Mouse (Mus musculus): ENCODE measurements around the gene Dab1. TPM values are rescaled to one million over a fixed set of nuclear protein-coding genes. Genes with fewer than 3 reads are reported as not detected.

The Dab1 gene
- polyA plus RNA-seq, 1 experiment from 2014 or later, result 20.6 TPM

- no peak overlapping the region for H3K9ac ChIP-seq (replicated peaks; ENCODE audit: low read length)
- no peak overlapping the region for H3K4me3 ChIP-seq (ENCODE audit: low read length)
- H3K4me1 ChIP-seq (ENCODE audit: insufficient read depth, low read length), result peaks cover 12% of the 10 kb centered on the region; the same call in 1 of the 2 replicates
- ATAC-seq (ENCODE audit: low FRiP score, low TSS enrichment), result no peak
- H3K27ac ChIP-seq (ENCODE audit: low read length), result no peak overlapping the region
- no peaks in the 10 kb centered on the region for H3K9me3 ChIP-seq (ENCODE audit: low read length)
- no peaks in the 10 kb centered on the region for H3K36me3 ChIP-seq (ENCODE audit: insufficient read depth, low read length)
- 66% methylated on average over 2 of the region's 2 CpGs for WGBS
- H3K27me3 ChIP-seq (ENCODE audit: insufficient read depth, low read length), result no peaks in the 10 kb centered on the region
- H3K4me2 ChIP-seq (replicated peaks; ENCODE audit: low read depth, low read length), result no peak overlapping the region
Observed at GRCm38 (mm10) chr4:104043441-104043840, 424.3 kb downstream of the Dab1 start.

- no peak overlapping the region for H3K27ac ChIP-seq (ENCODE audit: low read length)
- H3K4me3 ChIP-seq (ENCODE audit: low read length), result no peak overlapping the region
- H3K9me3 ChIP-seq (ENCODE audit: low read length), result no peaks in the 10 kb centered on the region
- no peak for ATAC-seq (ENCODE audit: low FRiP score, low TSS enrichment)
- no peaks in the 10 kb centered on the region for H3K27me3 ChIP-seq (ENCODE audit: insufficient read depth, low read length)
- 16% methylated on average over 3 of the region's 3 CpGs for WGBS
- H3K36me3 ChIP-seq (ENCODE audit: insufficient read depth, low read length), result no peaks in the 10 kb centered on the region
- no peak overlapping the region for H3K4me2 ChIP-seq (replicated peaks; ENCODE audit: low read depth, low read length)
- H3K4me1 ChIP-seq (ENCODE audit: insufficient read depth, low read length), result peaks cover 12% of the 10 kb centered on the region; the same call in 1 of the 2 replicates
- H3K9ac ChIP-seq (replicated peaks; ENCODE audit: low read length), result no peak overlapping the region
Observed at GRCm38 (mm10) chr4:104044634-104045033, 425.5 kb downstream of the Dab1 start.

- no peaks in the 10 kb centered on the region for H3K27me3 ChIP-seq (ENCODE audit: insufficient read depth, low read length)
- H3K36me3 ChIP-seq (ENCODE audit: insufficient read depth, low read length), result no peaks in the 10 kb centered on the region
- no peak overlapping the region for H3K4me3 ChIP-seq (ENCODE audit: low read length)
- H3K9me3 ChIP-seq (ENCODE audit: low read length), result no peaks in the 10 kb centered on the region
- 20% methylated on average over 7 of the region's 7 CpGs for WGBS
- peaks cover 12% of the 10 kb centered on the region; the same call in 1 of the 2 replicates for H3K4me1 ChIP-seq (ENCODE audit: insufficient read depth, low read length)
- peak overlapping the region; percentile 74 for H3K27ac ChIP-seq (ENCODE audit: low read length)
- no peak overlapping the region for H3K9ac ChIP-seq (replicated peaks; ENCODE audit: low read length)
- ATAC-seq (ENCODE audit: low FRiP score, low TSS enrichment), result peak; percentile 88
- H3K4me2 ChIP-seq (replicated peaks; ENCODE audit: low read depth, low read length), result peak overlapping the region; percentile 30
Observed at GRCm38 (mm10) chr4:104047966-104048804, 429.0 kb downstream of the Dab1 start.

- Histone ChIP-seq H3K4me2 (replicated peaks; ENCODE audit: low read depth, low read length) (no peak overlapping the region), H3K4me1 (ENCODE audit: insufficient read depth, low read length) (peaks cover 3% of the 10 kb centered on the region; the same call in 1 of the 2 replicates), H3K9me3 (ENCODE audit: low read length) (no peaks in the 10 kb centered on the region), H3K27ac (ENCODE audit: low read length) (no peak overlapping the region), H3K36me3 (ENCODE audit: insufficient read depth, low read length) (no peaks in the 10 kb centered on the region), H3K9ac (replicated peaks; ENCODE audit: low read length) (no peak overlapping the region), H3K4me3 (ENCODE audit: low read length) (no peak overlapping the region), H3K27me3 (ENCODE audit: insufficient read depth, low read length) (no peaks in the 10 kb centered on the region)
- ATAC-seq (ENCODE audit: low FRiP score, low TSS enrichment), result no peak
Observed at GRCm38 (mm10) chr4:104057116-104057515, 438.0 kb downstream of the Dab1 start.

- peak; percentile 94 for ATAC-seq (ENCODE audit: low FRiP score, low TSS enrichment)
Observed at GRCm38 (mm10) chr4:104059569-104059968, 440.4 kb downstream of the Dab1 start.

GRCm38 (mm10) chr4:104062356-104062755 lies 443.2 kb downstream of the Dab1 start:
- Histone ChIP-seq H3K4me2 (replicated peaks; ENCODE audit: low read depth, low read length) (no peak overlapping the region), H3K9me3 (ENCODE audit: low read length) (no peaks in the 10 kb centered on the region), H3K27me3 (ENCODE audit: insufficient read depth, low read length) (no peaks in the 10 kb centered on the region), H3K4me3 (ENCODE audit: low read length) (no peak overlapping the region), H3K27ac (ENCODE audit: low read length) (no peak overlapping the region), H3K36me3 (ENCODE audit: insufficient read depth, low read length) (no peaks in the 10 kb centered on the region), H3K9ac (replicated peaks; ENCODE audit: low read length) (no peak overlapping the region), H3K4me1 (ENCODE audit: insufficient read depth, low read length) (peaks cover 15% of the 10 kb centered on the region)
- ATAC-seq (ENCODE audit: low FRiP score, low TSS enrichment), result no peak
- WGBS, result 93% methylated on average over 4 of the region's 4 CpGs

More at GRCm38 (mm10) chr4:104059569-104059968, 440.4 kb downstream of the Dab1 start:
- Histone ChIP-seq H3K27me3 (ENCODE audit: insufficient read depth, low read length) (no peaks in the 10 kb centered on the region), H3K27ac (ENCODE audit: low read length) (peak overlapping the region; percentile 52), H3K4me2 (replicated peaks; ENCODE audit: low read depth, low read length) (no peak overlapping the region), H3K9me3 (ENCODE audit: low read length) (no peaks in the 10 kb centered on the region), H3K9ac (replicated peaks; ENCODE audit: low read length) (no peak overlapping the region), H3K4me3 (ENCODE audit: low read length) (no peak overlapping the region), H3K36me3 (ENCODE audit: insufficient read depth, low read length) (no peaks in the 10 kb centered on the region), H3K4me1 (ENCODE audit: insufficient read depth, low read length) (peaks cover 7% of the 10 kb centered on the region; the same call in 1 of the 2 replicates)
- WGBS, result 34% methylated on average over 4 of the region's 4 CpGs

- Histone ChIP-seq H3K9me3 (ENCODE audit: low read length) (no peaks in the 10 kb centered on the region), H3K27ac (ENCODE audit: low read length) (peak overlapping the region; percentile 2; the same call in 1 of the 2 replicates), H3K4me3 (ENCODE audit: low read length) (no peak overlapping the region), H3K27me3 (ENCODE audit: insufficient read depth, low read length) (no peaks in the 10 kb centered on the region), H3K4me2 (replicated peaks; ENCODE audit: low read depth, low read length) (no peak overlapping the region), H3K4me1 (ENCODE audit: insufficient read depth, low read length) (peaks cover 18% of the 10 kb centered on the region), H3K36me3 (ENCODE audit: insufficient read depth, low read length) (no peaks in the 10 kb centered on the region), H3K9ac (replicated peaks; ENCODE audit: low read length) (no peak overlapping the region)
- no peak for ATAC-seq (ENCODE audit: low FRiP score, low TSS enrichment)
- 61% methylated on average over 5 of the region's 5 CpGs for WGBS
Observed at GRCm38 (mm10) chr4:104066901-104067300, 447.7 kb downstream of the Dab1 start.

- Histone ChIP-seq H3K27me3 (ENCODE audit: insufficient read depth, low read length) (no peaks in the 10 kb centered on the region), H3K36me3 (ENCODE audit: insufficient read depth, low read length) (no peaks in the 10 kb centered on the region), H3K27ac (ENCODE audit: low read length) (peak overlapping the region; percentile 85), H3K4me3 (ENCODE audit: low read length) (no peak overlapping the region), H3K4me1 (ENCODE audit: insufficient read depth, low read length) (peaks cover 18% of the 10 kb centered on the region), H3K4me2 (replicated peaks; ENCODE audit: low read depth, low read length) (no peak overlapping the region), H3K9ac (replicated peaks; ENCODE audit: low read length) (no peak overlapping the region), H3K9me3 (ENCODE audit: low read length) (no peaks in the 10 kb centered on the region)
- WGBS, result 24% methylated on average over 3 of the region's 3 CpGs
- ATAC-seq (ENCODE audit: low FRiP score, low TSS enrichment), result peak; percentile 99
Observed at GRCm38 (mm10) chr4:104067748-104068147, 448.6 kb downstream of the Dab1 start.

- no peak for ATAC-seq (ENCODE audit: low FRiP score, low TSS enrichment)
- WGBS, result 68% methylated on average over 10 of the region's 10 CpGs
Observed at GRCm38 (mm10) chr4:104071296-104071695, 452.1 kb downstream of the Dab1 start.

DNA sequence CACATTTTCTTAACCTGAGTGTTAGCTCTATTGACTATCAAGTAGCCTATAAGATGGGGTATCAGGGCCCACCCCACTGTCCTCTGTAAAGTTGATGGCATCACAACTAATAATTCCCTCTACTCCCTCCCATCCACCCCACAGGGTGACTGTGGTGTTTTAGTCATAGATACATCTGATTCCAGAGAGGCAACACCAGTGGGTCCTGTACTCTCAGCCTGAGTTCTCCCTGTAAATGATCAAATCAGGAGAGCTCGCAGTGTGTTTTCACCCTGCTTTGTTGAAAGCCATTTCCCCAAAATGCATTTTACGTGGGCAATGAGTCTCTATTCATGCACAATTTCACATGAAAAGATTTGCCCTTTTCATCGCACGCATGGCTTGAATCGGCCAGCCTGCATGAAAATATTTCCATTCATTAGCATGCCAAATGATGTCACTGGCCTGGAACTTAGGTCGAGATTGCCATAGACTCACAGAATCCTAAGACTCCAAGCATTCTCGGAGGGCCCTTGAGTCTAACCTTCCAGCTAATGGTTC lies 454.8 kb downstream of the Dab1 start:
- H3K27me3 ChIP-seq (ENCODE audit: insufficient read depth, low read length), result no peaks in the 10 kb centered on the region
- H3K9me3 ChIP-seq (ENCODE audit: low read length), result no peaks in the 10 kb centered on the region
- peak overlapping the region; percentile 73; the same call in 1 of the 2 replicates for H3K27ac ChIP-seq (ENCODE audit: low read length)
- ATAC-seq (ENCODE audit: low FRiP score, low TSS enrichment), result no peak
- WGBS, result 62% methylated on average over 7 of the region's 7 CpGs
- no peaks in the 10 kb centered on the region for H3K4me1 ChIP-seq (ENCODE audit: insufficient read depth, low read length)
- no peak overlapping the region for H3K9ac ChIP-seq (replicated peaks; ENCODE audit: low read length)
- no peaks in the 10 kb centered on the region for H3K36me3 ChIP-seq (ENCODE audit: insufficient read depth, low read length)
- H3K4me3 ChIP-seq (ENCODE audit: low read length), result no peak overlapping the region
- no peak overlapping the region for H3K4me2 ChIP-seq (replicated peaks; ENCODE audit: low read depth, low read length)

More at GRCm38 (mm10) chr4:104071296-104071695, 452.1 kb downstream of the Dab1 start:
- H3K36me3 ChIP-seq (ENCODE audit: insufficient read depth, low read length), result no peaks in the 10 kb centered on the region
- H3K4me1 ChIP-seq (ENCODE audit: insufficient read depth, low read length), result peaks cover 15% of the 10 kb centered on the region
- no peaks in the 10 kb centered on the region for H3K9me3 ChIP-seq (ENCODE audit: low read length)
- no peak overlapping the region for H3K4me2 ChIP-seq (replicated peaks; ENCODE audit: low read depth, low read length)
- no peak overlapping the region for H3K4me3 ChIP-seq (ENCODE audit: low read length)
- H3K27me3 ChIP-seq (ENCODE audit: insufficient read depth, low read length), result no peaks in the 10 kb centered on the region
- H3K27ac ChIP-seq (ENCODE audit: low read length), result no peak overlapping the region
- no peak overlapping the region for H3K9ac ChIP-seq (replicated peaks; ENCODE audit: low read length)

All from kidney, embryonic 16.5 days (tissue).